Comparison of ENCODE assay signal across 26 mouse cellular contexts in genomic region chr7:30234276-30234858, GRCm38 (mm10). TPM values are rescaled to one million over a fixed set of nuclear protein-coding genes. Genes with fewer than 3 reads are reported as not detected.
A peak's percentile ranks its signal among the peaks of the same experiment; 100 is the strongest.
DNase-seq lines count a peak whose midpoint lies in the region; ATAC-seq and TF ChIP-seq lines count a peak whose summit lies in the region.
"Had no signal": no experiment of that assay in that cellular context is flagged by ENCODE, and none has a peak within 500 bp of the region (broad histone marks: within the 10 kb centered on the region; RNA-seq: fewer than 3 reads in every experiment).

No protein-coding gene starts in this region.

- no peaks in the 10 kb centered on the region for H3K36me3 ChIP-seq in liver, adult 2 months (ENCODE audit: control insufficient read depth, insufficient read depth, low read length)
- no peaks in the 10 kb centered on the region for H3K36me3 ChIP-seq in liver, embryonic 11.5 days (ENCODE audit: control insufficient read depth, insufficient read depth, low read length)

- ATAC-seq in liver, embryonic 11.5 days (replicated peaks; ENCODE audit: low FRiP score), result no peak
- ATAC-seq: activated CD4-positive, CD25-positive, alpha-beta regulatory T cell, adult 4 months; forebrain, embryonic 16.5 days; intestine, postnatal 0 days; Patski had no signal

- WGBS in liver, adult 2 months, result 29% methylated on average over 15 of the region's 15 CpGs
- 93% methylated on average over 15 of the region's 15 CpGs for WGBS in liver, embryonic 11.5 days

- no peak overlapping the region for H3K9ac ChIP-seq in liver, adult 2 months (ENCODE audit: low read depth, low read length)
- H3K9ac ChIP-seq in liver, embryonic 11.5 days (ENCODE audit: low read depth, low read length), result no peak overlapping the region
- H3K9ac ChIP-seq: hindbrain, embryonic 15.5 days; limb, embryonic 13.5 days had no signal

- H3K9me3 ChIP-seq in liver, embryonic 11.5 days (ENCODE audit: control insufficient read depth, low read length), result no peaks in the 10 kb centered on the region
- H3K9me3 ChIP-seq: embryonic facial prominence, embryonic 13.5 days; hindbrain, embryonic 15.5 days; limb, embryonic 13.5 days had no signal

- no peak for TF ChIP-seq POLR2A in liver, adult 2 months (IDR thresholded peaks at IDR 0.05; ENCODE audit: extremely low read depth, insufficient read depth, low read length)

- H3K4me2 ChIP-seq in liver, embryonic 11.5 days, result no peak overlapping the region
- H3K4me2 ChIP-seq: embryonic facial prominence, embryonic 13.5 days; heart, embryonic 11.5 days; hindbrain, embryonic 15.5 days; limb, embryonic 13.5 days had no signal

- H3K27ac ChIP-seq in liver, adult 2 months (replicated peaks; ENCODE audit: insufficient read depth, low read depth, low read length), result peak overlapping the region; percentile 78
- H3K27ac ChIP-seq in liver, embryonic 11.5 days (ENCODE audit: low read depth, low read length), result no peak overlapping the region
- H3K27ac ChIP-seq: embryonic facial prominence, embryonic 13.5 days; hindbrain, embryonic 15.5 days; limb, embryonic 13.5 days had no signal

- intact Hi-C loops in left cerebral cortex, postnatal 14 days (cut with DNase I), result loop anchor here (5.0 kb wide), 1 partner anchor 58 kb away; the partner anchor contains the start of gene Clip3

- peaks cover 13% of the 10 kb centered on the region for H3K4me1 ChIP-seq in liver, adult 2 months (ENCODE audit: control insufficient read depth, insufficient read depth, low read length)
- peaks cover 5% of the 10 kb centered on the region for H3K4me1 ChIP-seq in liver, embryonic 11.5 days (replicated peaks; ENCODE audit: control insufficient read depth, insufficient read depth, low read length)

- no peaks in the 10 kb centered on the region for H3K27me3 ChIP-seq in liver, adult 2 months (ENCODE audit: control insufficient read depth, insufficient read depth, low read length)
- H3K27me3 ChIP-seq in liver, embryonic 11.5 days (replicated peaks; ENCODE audit: control insufficient read depth, insufficient read depth, low read length), result no peaks in the 10 kb centered on the region
- H3K27me3 ChIP-seq: embryonic facial prominence, embryonic 13.5 days; hindbrain, embryonic 15.5 days; limb, embryonic 13.5 days; Patski had no signal

- H3K4me3 ChIP-seq in liver, adult 2 months (ENCODE audit: insufficient read depth, low read depth, low read length), result no peak overlapping the region
- no peak overlapping the region for H3K4me3 ChIP-seq in liver, embryonic 11.5 days (ENCODE audit: low read depth, low read length)
- H3K4me3 ChIP-seq: embryonic facial prominence, embryonic 13.5 days; hindbrain, embryonic 15.5 days; limb, embryonic 13.5 days had no signal

- TF ChIP-seq CTCF in liver, adult 2 months (IDR thresholded peaks at IDR 0.05; ENCODE audit: low read depth, low read length), result no peak

- no peaks in the 10 kb centered on the region for H3K79me2 ChIP-seq in liver, adult 2 months (ENCODE audit: control insufficient read depth, insufficient read depth, low read length)

- DNase-seq in cerebellum, postnatal 10 days, result peak; percentile 12 to 20
- DNase-seq in cerebellum, adult 11 months, result no peak
- peak; percentile 97 for DNase-seq in liver, adult 2 months (ENCODE audit: extremely low read depth, low read depth, low spot score)
- no peak for DNase-seq in liver, embryonic 11.5 days (ENCODE audit: low spot score)
- DNase-seq in kidney, postnatal 25 days, result peak; percentile 81 to 94
- DNase-seq in lung, postnatal 4 days, result peak; percentile 43 to 84
- no peak for DNase-seq in left cerebral cortex, postnatal 14 days (ENCODE audit: low spot score in 2 of 2)
- DNase-seq: cerebellum, adult 18-20 months; layer of hippocampus, adult 9-11 months; spleen, adult 18-20 months; thymus, adult 18-20 months had no signal

RNA-seq across cellular contexts. Expression of gene Ovol3, which starts 1.2 kb away (rescaled TPM):
- total RNA-seq in liver, adult 2 months (2014; rRNA removed), result not detected in 2 replicates
- polyA plus RNA-seq in liver, adult 2 months (2012; rRNA removed), result 0.94 and 1.0 TPM in 2 replicates
- polyA plus RNA-seq in liver, embryonic 11.5 days (2014; fragmentation: Nextera tagmentation; extraction: Ambion mirVana), result not detected in 2 replicates
- total RNA-seq in left cerebral cortex, postnatal 14 days (2021), result not detected
- total RNA-seq: heart, postnatal 25 days; megakaryocyte-erythroid progenitor cell, adult 5-6 weeks had no signal
- polyA plus RNA-seq: activated CD4-positive, CD25-positive, alpha-beta regulatory T cell, adult 4 months; C2C12; forebrain, embryonic 16.5 days; heart, embryonic 11.5 days; hindbrain, embryonic 15.5 days; intestine, postnatal 0 days; liver, embryonic 16.5 days; neural tube, embryonic 11.5 days; Patski; stomach, embryonic 14.5 days; urinary bladder, adult 2 months had no signal

RNA-seq across cellular contexts. Expression of gene Tbcb, which starts 2.3 kb away (rescaled TPM):
- 32.3 and 32.5 TPM in 2 replicates for total RNA-seq in liver, adult 2 months (2014; rRNA removed)
- polyA plus RNA-seq in liver, adult 2 months (2012; rRNA removed), result 21.5 and 22.1 TPM in 2 replicates
- polyA plus RNA-seq in liver, embryonic 11.5 days (2014; fragmentation: Nextera tagmentation; extraction: Ambion mirVana), result 124 and 126 TPM in 2 replicates
- total RNA-seq in left cerebral cortex, postnatal 14 days (2021), result 100 to 1,000 TPM; 149 to 153 TPM

RNA-seq across cellular contexts. Expression of gene Polr2i, which starts 2.6 kb away (rescaled TPM):
- total RNA-seq in liver, adult 2 months (2014; rRNA removed), result 57.1 and 68.6 TPM in 2 replicates
- polyA plus RNA-seq in liver, adult 2 months (2012; rRNA removed), result 99.9 and 109 TPM in 2 replicates
- 109 and 129 TPM in 2 replicates for polyA plus RNA-seq in liver, embryonic 11.5 days (2014; fragmentation: Nextera tagmentation; extraction: Ambion mirVana)
- 10 to 100 TPM; 55.8 to 59.8 TPM for total RNA-seq in left cerebral cortex, postnatal 14 days (2021)

RNA-seq across cellular contexts. Expression of gene Capns1, which starts 35.8 kb away (rescaled TPM):
- 65.5 and 73.6 TPM in 2 replicates for total RNA-seq in liver, adult 2 months (2014; rRNA removed)
- polyA plus RNA-seq in liver, adult 2 months (2012; rRNA removed), result 235 and 253 TPM in 2 replicates
- polyA plus RNA-seq in liver, embryonic 11.5 days (2014; fragmentation: Nextera tagmentation; extraction: Ambion mirVana), result 45.1 and 54.9 TPM in 2 replicates
- 100 to 1,000 TPM; 194 to 196 TPM for total RNA-seq in left cerebral cortex, postnatal 14 days (2021)

RNA-seq across cellular contexts. Expression of gene Thap8, which starts 45.5 kb away (rescaled TPM):
- not detected in 2 replicates for total RNA-seq in liver, adult 2 months (2014; rRNA removed)
- not detected in 2 replicates for polyA plus RNA-seq in liver, adult 2 months (2012; rRNA removed)
- polyA plus RNA-seq in liver, embryonic 11.5 days (2014; fragmentation: Nextera tagmentation; extraction: Ambion mirVana), result not detected in 2 replicates
- total RNA-seq in left cerebral cortex, postnatal 14 days (2021), result under 1 TPM in 1 of 2 experiments, not detected in 1; 0.26 TPM
- total RNA-seq: heart, postnatal 25 days had no signal

Comparison
In these comparisons a context has a peak if more than half of its experiments do, and no peak if none do; other contexts are left out.
1. DNase-seq: peak in cerebellum, postnatal 10 days (2 of 2), liver, adult 2 months (single experiment), kidney, postnatal 25 days (2 of 2) and lung, postnatal 4 days (2 of 2); none in cerebellum, adult 11 months (single experiment), liver, embryonic 11.5 days (single experiment) and left cerebral cortex, postnatal 14 days (0 of 2).